Mouse (Mus musculus): Measurements from ENCODE around the gene Dgkd. TPM values are rescaled to one million over a fixed set of nuclear protein-coding genes. Genes with fewer than 3 reads are reported as not detected.

Gene Dgkd
- polyA plus RNA-seq, 1 experiment from 2014 or later: 41.8 TPM

DNA sequence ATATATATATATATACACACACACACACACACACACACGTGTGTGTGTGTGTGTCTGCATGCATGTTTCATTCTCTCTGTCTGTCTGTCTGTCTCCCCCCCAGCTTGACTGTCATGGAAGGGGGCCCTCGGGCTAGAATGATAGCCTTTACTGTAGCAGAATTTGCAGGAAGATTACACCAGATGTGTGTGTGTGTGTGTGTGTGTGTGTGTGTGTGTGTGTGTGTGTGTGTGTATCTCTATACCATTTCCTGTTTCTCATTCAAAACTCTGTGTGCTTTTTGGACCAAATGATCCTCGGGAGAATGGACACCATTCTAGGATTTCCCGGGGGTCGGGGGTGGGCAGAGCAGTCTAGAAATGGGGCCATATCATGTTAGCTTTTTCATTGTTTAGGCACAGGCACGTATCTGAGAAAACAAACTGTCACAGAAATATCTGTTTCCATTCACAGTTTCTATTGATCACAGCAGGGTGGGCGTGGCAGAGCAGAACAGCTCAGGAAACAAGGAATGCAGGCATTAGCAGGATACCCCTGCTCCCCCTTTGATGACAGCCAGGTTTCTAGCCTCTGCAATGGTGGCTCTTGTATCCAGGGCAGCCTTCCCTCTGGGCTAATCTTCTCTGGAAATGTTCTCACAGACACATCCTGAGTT, 24.0 kb upstream of the Dgkd start:
- Histone ChIP-seq H3K4me3 (no peak overlapping the region), H3K9ac (no peak overlapping the region)

DNA sequence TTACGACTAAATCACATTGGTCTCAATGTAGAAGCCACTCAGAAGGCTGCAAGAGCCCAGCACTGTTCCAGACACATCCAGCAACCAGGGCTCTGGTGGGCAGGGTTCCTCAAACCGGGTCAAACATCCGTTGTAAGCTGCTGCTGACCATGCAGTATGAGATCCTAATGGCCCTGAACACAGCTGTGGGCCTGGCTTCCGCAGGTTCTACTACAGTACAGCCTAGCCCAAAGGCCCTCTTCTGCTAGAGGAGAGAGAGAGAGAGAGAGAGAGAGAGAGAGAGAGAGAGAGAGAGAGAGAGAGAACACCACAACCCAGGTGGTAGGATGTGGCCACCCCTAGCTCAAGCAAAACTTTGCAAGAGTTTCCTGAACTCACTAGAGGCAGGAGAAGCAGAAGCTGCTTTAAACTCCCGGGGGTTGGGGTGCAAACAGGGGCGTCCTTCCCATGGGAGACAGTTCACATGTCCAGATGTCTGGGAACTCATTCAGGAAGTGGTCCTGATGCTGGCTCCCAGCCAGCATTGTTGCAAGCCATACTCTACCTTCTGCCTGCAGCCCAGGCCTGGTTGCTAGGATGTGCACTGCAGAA, 23.4 kb upstream of the Dgkd start:
- no peak overlapping the region for H3K4me3 ChIP-seq
- H3K9me3 ChIP-seq: no peaks in the 10 kb centered on the region
- ATAC-seq (ENCODE audit: low read depth): no peak
- no peak overlapping the region for H3K4me2 ChIP-seq
- no peak overlapping the region for H3K27ac ChIP-seq (replicated peaks)
- WGBS: 59% methylated on average over 6 of the region's 6 CpGs
- no peaks in the 10 kb centered on the region for H3K27me3 ChIP-seq
- H3K4me1 ChIP-seq (replicated peaks): 0 out of 2 replicates have a peak, but pooled peaks cover 3% of the 10 kb centered on the region
- no peaks in the 10 kb centered on the region for H3K36me3 ChIP-seq
- H3K9ac ChIP-seq: no peak overlapping the region

More for the DNA sequence above, 24.0 kb upstream of the Dgkd start:
- 46% methylated on average over 7 of the region's 7 CpGs for WGBS
- no peak overlapping the region for H3K4me2 ChIP-seq
- ATAC-seq (ENCODE audit: low read depth): no peak
- no peaks in the 10 kb centered on the region for H3K27me3 ChIP-seq
- no peak overlapping the region for H3K27ac ChIP-seq (replicated peaks)
- no peaks in the 10 kb centered on the region for H3K36me3 ChIP-seq
- no peaks in the 10 kb centered on the region for H3K9me3 ChIP-seq
- 0 out of 2 replicates have a peak, but pooled peaks cover 3% of the 10 kb centered on the region for H3K4me1 ChIP-seq (replicated peaks)

DNA sequence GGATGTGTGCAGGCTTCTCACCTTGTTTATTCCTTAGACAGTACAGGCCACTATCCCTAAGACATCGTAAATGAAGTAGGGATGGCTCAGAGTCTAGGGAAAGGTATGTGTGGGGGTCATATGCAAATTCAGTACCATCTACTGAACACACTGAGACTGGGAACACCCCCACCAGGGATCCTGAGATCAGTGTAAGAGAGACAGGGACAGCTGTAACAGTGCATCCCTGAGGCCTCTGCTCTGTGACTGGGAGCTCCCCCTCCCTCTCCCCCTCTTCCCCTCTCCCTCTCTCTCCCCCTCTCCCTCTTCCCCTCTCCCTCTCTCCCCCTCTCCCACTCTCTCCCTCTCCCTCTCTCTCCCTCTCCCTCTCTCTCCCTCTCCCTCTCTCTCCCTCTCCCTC, 16.6 kb upstream of the Dgkd start:
- H3K4me2 ChIP-seq: no peak overlapping the region
- no peaks in the 10 kb centered on the region for H3K4me1 ChIP-seq (replicated peaks)
- H3K27me3 ChIP-seq: no peaks in the 10 kb centered on the region
- H3K27ac ChIP-seq (replicated peaks): no peak overlapping the region
- no peaks in the 10 kb centered on the region for H3K36me3 ChIP-seq
- H3K9me3 ChIP-seq: no peaks in the 10 kb centered on the region
- ATAC-seq (ENCODE audit: low read depth): no peak
- no peak overlapping the region for H3K9ac ChIP-seq
- 60% methylated on average over 1 of the region's 1 CpGs for WGBS
- H3K4me3 ChIP-seq: no peak overlapping the region

DNA sequence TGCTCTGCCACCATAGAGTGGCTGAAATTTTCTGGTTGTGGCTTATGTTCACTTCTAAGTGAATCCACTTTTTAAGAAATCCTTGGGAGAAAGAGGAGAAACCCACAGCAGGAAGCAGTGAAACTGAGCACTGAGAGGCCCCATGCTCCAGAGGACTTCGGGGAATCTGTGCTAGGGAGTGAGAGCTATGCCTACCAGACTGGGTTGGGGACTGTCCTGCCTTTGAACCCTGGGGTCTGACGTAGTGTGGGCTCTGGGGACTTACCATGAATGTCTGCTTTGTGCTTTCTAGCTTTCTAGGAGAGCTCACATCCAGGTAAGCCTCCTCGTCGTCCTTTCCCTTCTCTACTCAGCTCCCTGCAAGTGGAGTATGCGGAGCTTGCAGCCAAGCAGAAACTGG, 16.1 kb upstream of the Dgkd start:
- H3K9ac ChIP-seq: no peak overlapping the region
- no peaks in the 10 kb centered on the region for H3K36me3 ChIP-seq
- no peak overlapping the region for H3K4me2 ChIP-seq
- no peaks in the 10 kb centered on the region for H3K4me1 ChIP-seq (replicated peaks)
- no peak for ATAC-seq (ENCODE audit: low read depth)
- no peak overlapping the region for H3K27ac ChIP-seq (replicated peaks)
- 48% methylated on average over 5 of the region's 5 CpGs for WGBS
- no peak overlapping the region for H3K4me3 ChIP-seq
- no peaks in the 10 kb centered on the region for H3K27me3 ChIP-seq
- H3K9me3 ChIP-seq: no peaks in the 10 kb centered on the region

DNA sequence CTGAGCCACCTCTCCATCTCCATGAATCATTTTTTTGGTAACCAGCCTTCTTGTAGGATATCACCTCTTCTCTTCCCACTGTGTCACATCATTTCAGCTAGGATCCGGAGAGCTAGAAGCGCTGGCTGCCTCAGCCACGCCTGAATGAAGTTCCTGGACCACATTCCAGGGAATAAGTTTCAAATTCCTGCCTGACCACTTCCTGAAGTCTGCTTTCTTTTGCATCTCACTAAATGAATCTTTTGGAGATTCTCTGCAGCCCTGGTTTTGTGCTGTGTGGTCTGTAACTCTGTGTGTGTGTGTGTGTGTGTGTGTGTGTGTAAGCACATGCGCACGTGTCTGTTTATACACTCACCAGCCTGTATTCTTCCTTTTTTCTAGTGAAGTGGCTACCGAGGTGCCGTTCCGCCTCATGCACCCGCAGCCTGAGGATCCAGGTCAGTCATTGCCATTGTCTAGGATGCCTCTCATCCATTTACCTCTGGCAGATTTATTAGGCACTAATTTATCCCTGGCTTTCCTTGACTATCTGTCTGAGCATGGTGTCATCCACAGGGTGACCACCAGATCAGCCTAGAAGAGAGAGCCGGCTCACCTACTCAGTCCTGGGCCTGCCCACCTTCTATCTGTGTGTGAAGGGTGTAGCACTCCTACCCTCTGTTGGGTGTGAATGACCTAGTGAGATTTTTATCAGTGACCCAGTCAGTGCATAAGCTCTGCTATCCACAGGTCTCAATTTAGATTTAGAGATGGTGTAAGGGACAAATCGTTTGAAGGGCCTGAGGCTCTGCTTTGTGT, 12.5 kb upstream of the Dgkd start:
- no peak for ATAC-seq (ENCODE audit: low read depth)
- H3K9me3 ChIP-seq: no peaks in the 10 kb centered on the region
- no peaks in the 10 kb centered on the region for H3K27me3 ChIP-seq
- H3K27ac ChIP-seq (replicated peaks): no peak overlapping the region
- no peak overlapping the region for H3K4me3 ChIP-seq
- H3K4me1 ChIP-seq (replicated peaks): no peaks in the 10 kb centered on the region
- no peak overlapping the region for H3K9ac ChIP-seq
- 58% methylated on average over 11 of the region's 11 CpGs for WGBS
- H3K36me3 ChIP-seq: no peaks in the 10 kb centered on the region
- H3K4me2 ChIP-seq: no peak overlapping the region

DNA sequence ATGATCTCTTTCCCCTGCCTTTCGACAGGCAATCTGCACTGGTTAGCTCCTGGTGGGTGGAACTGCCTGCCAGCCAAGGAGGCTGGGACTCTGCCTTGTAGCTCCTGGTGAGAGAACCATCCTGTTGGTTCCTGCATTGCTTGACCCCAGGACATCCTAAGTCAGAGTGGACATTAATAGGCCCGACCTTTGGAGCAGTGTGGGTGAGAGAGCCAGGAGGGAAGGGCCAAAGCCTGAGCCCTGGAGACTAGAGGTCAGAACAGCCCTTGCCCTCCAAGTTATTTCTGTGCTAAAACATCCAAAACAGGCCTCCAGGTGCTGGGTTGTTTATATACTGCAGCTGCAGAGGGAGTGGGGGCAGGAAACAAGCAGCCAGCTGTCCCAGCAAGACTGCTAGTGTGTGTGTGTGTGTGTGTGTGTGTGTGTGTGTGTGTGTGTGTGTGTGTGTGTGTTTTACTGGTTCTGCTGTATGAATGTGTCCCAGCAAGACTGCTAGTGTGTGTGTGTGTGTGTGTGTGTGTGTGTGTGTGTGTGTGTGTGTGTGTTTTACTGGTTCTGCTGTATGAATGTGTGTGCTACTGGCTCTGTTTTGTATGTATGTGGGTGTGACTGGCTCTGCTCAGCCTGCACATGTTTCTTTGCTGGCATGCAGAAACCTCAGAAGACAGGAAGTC, 6.1 kb upstream of the Dgkd start:
- H3K9me3 ChIP-seq: no peaks in the 10 kb centered on the region
- no peak overlapping the region for H3K4me3 ChIP-seq
- peaks cover 20% of the 10 kb centered on the region for H3K4me1 ChIP-seq (replicated peaks)
- H3K36me3 ChIP-seq: no peaks in the 10 kb centered on the region
- 0 out of 2 replicates have a peak, but pooled peaks have one; percentile 34 for ATAC-seq (ENCODE audit: low read depth)
- no peak overlapping the region for H3K9ac ChIP-seq
- no peaks in the 10 kb centered on the region for H3K27me3 ChIP-seq
- 47% methylated on average over 2 of the region's 2 CpGs for WGBS
- no peak overlapping the region for H3K4me2 ChIP-seq
- no peak overlapping the region for H3K27ac ChIP-seq (replicated peaks)

DNA sequence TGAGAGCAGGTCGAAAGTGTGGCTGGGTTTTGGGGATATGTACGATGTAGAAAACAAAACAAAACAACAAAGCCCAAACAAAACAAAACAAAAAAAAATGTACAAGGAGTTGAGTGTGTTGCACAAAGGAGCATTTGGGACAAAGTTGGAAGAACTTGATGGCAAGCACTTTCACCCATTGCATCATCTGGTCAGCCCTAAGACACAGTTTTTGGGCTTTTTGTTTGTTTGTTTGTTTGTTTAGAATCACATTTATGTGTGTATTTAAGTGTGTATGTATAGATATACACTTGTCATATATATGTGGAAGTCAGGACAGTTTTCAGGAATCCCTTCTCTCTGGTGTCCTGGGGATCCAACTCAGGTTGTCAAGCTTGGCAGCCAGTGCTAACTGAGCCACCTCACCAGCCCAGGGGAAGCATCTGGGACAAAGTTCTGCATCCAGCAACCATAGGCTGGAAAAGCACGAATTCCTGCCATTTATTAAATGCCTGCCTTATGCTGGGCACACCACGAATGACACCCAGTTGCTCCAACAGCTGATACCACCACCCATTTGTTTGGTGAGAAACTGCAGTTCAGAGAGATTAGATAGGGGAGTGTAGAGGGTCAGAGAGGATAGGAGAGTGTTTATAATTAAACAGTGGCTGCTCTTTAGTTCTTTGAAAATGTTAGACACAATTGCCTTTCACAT, 5.5 kb upstream of the Dgkd start:
- no peaks in the 10 kb centered on the region for H3K27me3 ChIP-seq
- no peak overlapping the region for H3K9ac ChIP-seq
- H3K9me3 ChIP-seq: no peaks in the 10 kb centered on the region
- no peak overlapping the region for H3K4me3 ChIP-seq
- 60% methylated on average over 4 of the region's 4 CpGs for WGBS
- no peaks in the 10 kb centered on the region for H3K36me3 ChIP-seq
- no peak for ATAC-seq (ENCODE audit: low read depth)
- H3K27ac ChIP-seq (replicated peaks): no peak overlapping the region
- peaks cover 24% of the 10 kb centered on the region for H3K4me1 ChIP-seq (replicated peaks)
- H3K4me2 ChIP-seq: no peak overlapping the region

DNA sequence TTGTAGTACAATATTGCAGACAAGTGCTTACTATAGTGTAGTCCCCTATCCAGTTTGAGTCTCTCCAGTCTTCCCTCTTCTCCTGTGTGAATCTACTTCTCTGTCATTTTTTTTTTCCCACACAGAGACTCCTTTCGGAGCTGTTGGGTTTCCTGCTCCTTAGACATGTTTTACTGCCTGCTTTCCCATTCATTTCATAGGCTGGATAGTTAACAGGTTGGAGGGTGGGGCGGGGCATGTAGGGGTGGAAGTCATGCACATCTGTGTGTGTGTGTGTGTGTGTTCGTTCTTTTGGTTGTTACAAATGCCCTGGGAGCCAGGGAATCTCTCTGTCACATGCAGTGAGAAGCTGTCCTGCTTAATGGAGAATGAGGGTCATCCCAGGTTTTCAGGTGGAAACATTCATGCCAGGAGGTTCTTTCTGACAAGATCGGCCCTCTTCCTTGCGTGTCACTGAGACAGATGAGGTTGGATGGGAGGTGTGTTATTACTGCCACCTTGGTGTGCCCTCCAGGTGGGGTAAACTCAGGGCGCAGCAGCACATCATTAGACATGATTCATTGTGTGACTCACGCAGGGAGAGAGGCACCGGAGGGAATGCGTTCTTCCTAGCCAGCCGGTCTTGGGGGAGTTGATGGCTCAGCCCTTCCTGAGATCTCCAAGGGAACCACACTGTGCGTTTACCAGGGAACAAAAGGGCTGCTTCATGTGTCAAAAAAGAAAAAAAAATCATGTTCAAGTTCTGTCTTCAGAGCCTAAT, 4.7 kb upstream of the Dgkd start:
- WGBS: 36% methylated on average over 11 of the region's 11 CpGs
- no peak for ATAC-seq (ENCODE audit: low read depth)
- H3K4me2 ChIP-seq: no peak overlapping the region
- no peaks in the 10 kb centered on the region for H3K9me3 ChIP-seq
- no peaks in the 10 kb centered on the region for H3K36me3 ChIP-seq
- peaks cover 27% of the 10 kb centered on the region for H3K4me1 ChIP-seq (replicated peaks)
- H3K9ac ChIP-seq: 0 out of 2 replicates have a peak overlapping the region, but pooled peaks have one; percentile 38
- H3K27me3 ChIP-seq: no peaks in the 10 kb centered on the region
- no peak overlapping the region for H3K4me3 ChIP-seq
- H3K27ac ChIP-seq (replicated peaks): 0 out of 2 replicates have a peak overlapping the region, but pooled peaks have one; percentile 5

DNA sequence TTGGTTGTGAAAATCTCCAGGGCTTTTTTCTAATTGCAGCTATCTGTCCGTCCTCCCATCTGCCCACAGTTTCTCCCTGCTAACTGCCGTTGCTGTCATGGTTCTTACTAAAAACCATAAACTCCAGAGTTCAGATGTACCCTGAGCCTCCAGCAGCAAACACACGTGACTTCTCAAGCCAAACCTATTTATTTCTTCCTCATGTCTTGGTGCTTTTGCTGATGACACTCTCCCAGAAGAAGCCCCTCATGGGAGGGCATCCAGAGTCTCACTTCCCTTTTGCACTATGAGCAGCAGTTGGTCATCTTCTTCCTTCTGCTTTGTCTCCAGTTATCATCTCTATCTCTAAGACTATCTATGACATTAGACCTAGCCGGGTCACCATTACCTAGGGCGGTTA, 3.8 kb upstream of the Dgkd start:
- 74% methylated on average over 5 of the region's 5 CpGs for WGBS
- H3K4me2 ChIP-seq: no peak overlapping the region

DNA sequence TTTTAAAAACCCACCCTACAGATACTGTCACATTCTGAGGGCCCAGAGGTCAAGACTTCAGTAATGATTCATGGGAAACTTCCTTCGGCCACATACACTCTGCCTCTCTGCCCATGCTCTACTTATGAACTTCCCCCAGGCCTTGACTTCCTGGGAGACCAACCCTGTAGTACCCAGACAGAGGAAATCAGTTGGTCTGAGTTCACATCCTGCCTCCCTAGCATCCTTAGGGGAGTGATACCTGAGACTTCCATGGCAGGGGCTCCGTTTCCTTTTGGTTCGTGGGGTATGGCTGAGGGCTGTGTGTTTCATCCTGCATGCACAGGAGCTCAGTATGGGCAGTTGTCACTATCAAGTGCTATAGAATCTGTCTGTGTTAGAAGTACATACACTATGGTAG, 1.7 kb upstream of the Dgkd start:
- Histone ChIP-seq H3K9me3 (no peaks in the 10 kb centered on the region), H3K4me1 (replicated peaks) (peaks cover 47% of the 10 kb centered on the region), H3K9ac (no peak overlapping the region), H3K36me3 (no peaks in the 10 kb centered on the region), H3K27me3 (no peaks in the 10 kb centered on the region), H3K4me2 (no peak overlapping the region), H3K27ac (replicated peaks) (no peak overlapping the region), H3K4me3 (no peak overlapping the region)
- 91% methylated on average over 3 of the region's 3 CpGs for WGBS
- no peak for ATAC-seq (ENCODE audit: low read depth)

More for the DNA sequence above, 3.8 kb upstream of the Dgkd start:
- Histone ChIP-seq H3K27ac (replicated peaks) (no peak overlapping the region), H3K9me3 (no peaks in the 10 kb centered on the region), H3K27me3 (no peaks in the 10 kb centered on the region), H3K9ac (no peak overlapping the region), H3K36me3 (no peaks in the 10 kb centered on the region), H3K4me3 (no peak overlapping the region), H3K4me1 (replicated peaks) (peaks cover 32% of the 10 kb centered on the region)
- ATAC-seq (ENCODE audit: low read depth): no peak

All from neural tube, embryonic 13.5 days (tissue).